Mouse (Mus musculus) c-Kit-positive CD71-negative TER-119-negative erythroid progenitor cells, embryonic 14.5 days (primary cell): ENCODE measurements at regions not wholly inside any gene's neighbourhood (a gene's known extent, or its start where the extent isn't known, plus 50 kb on each side); places are given as distances from the start of the nearest gene placed in this dataset.
"Not testable (repeated sequence)": the region's sequence is repeated elsewhere in the genome, so short reads cannot be mapped to it uniquely, and the experiment has no call there.

Experiments
- DNase-seq: peaks from one replicate; pipeline ENCODE4 v3.0.0-alpha.2; 2013; ENCODE audit warnings: low read depth

DNA sequence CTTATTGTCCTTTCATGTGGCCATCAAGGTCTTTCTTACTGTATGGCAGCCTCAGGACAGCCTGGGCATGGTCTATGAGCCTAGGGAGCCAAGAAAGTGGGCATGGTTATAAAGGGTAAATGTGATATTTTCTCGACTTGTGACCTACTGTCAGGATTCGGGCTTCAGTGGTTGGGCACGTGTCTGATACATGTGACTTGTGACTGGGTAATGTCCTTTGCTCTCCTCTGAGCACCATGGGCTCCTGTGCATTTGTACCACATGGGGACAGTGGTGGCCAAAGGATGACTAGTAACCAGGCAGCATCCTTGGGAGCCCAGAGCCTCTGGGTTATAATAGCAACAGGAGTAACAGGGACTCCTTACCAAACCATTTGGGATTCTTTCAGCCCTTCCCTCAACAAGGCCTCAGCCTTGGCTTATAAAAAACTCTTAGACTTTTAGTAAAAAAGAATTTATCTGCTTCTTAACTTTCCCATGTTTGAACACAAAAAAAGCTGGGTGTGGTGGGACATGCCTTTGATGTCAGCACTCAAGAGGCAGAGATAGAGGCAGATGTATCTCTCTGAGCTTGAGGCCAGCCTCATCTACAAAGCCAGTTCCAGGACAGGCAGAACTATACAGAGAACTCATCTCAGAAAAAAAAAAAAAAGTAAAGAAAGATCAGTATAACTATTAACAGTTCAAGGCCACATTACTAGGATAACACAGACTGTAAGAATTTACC, 56.7 kb upstream of the Klf13 start:
- DNase-seq = no peak

DNA sequence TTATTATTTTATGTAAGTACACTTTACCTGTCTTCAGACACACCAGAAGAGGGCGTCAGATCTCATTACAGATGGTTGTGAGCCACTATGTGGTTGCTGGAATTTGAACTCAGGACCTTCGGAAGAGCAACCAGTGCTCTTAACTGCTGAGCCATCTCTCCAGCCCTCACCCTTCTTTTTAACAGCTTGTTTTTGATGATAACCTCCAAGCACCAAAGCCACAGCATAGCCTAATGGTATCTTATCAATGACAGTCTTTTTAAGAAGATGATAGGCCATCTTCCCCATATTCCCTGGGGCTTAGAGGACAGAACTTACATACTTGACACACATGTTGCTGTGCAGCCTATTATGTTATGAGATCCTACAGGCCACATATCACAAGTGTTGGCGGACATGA, 56.1 kb upstream of the Klf13 start:
- DNase-seq = not testable (repeated sequence)

DNA sequence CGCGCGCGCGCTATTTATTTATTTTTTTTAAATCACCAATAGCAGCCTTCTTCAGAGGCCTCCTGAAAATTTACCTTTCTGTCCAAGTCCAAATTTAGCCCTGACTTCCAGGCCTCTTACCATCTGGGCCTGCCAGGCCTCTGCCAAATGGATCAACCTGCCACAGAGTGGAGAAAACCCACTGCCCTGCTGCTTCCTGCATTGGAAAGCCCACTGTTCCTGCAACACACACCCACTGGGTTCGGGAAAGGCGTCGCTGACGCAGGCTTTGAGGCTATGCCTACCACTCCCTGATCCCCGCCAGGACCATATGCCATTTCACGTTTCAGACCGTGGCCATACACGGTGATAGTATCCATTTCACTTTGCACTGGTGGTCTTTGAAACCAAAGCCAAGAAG, 53.4 kb upstream of the Klf13 start:
- no peak for DNase-seq

- no peak for DNase-seq
Observed at GRCm38 (mm10) chr7:63991085-63992010, 52.6 kb upstream of the Klf13 start.

DNA sequence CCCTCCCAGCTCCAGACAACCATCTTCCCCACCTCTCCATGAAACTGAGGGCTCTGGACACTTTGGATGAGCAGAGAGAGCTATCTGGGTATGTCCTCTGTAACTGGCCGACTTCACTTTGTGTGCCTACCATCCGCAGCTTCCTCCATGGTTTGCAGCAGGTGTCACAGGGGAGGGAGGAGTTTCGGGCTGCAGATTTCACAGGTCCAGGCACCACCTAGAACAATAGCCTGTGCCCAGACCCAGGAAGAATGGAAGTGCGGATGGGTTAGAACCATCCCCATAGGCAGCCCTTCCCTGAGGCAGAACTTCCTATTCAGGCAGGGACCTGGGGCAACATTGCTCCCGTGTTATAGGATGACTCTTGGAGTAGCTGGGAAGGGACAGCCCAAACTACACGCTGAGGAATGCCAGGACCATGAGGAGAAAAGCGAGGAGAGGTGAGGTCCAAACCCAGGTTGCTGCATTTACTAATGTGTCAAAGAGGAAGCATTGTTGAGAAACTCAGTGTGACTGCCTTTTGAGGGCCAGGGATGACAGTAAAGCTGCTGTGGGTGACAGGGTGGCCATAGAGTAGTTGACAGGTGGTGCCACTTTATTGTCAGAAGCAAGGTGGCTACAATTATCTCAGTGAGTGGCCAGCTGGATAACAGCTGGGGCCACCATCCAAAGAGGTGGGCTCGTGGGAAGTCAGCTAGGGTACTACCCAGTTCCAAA, 51.8 kb upstream of the Klf13 start:
- no peak for DNase-seq

GRCm38 (mm10) chr7:63989736-63990135, 51.0 kb upstream of the Klf13 start:
- no peak for DNase-seq
